28 mouse cellular contexts compared by ENCODE assay signal in genomic region chr10:8787221-8787620, GRCm38 (mm10).
DNase-seq lines count a peak whose midpoint lies in the region; ATAC-seq and TF ChIP-seq lines count a peak whose summit lies in the region.
"Had no signal": no experiment of that assay in that cellular context is flagged by ENCODE, and none has a peak within 500 bp of the region (broad histone marks: within the 10 kb centered on the region; RNA-seq: fewer than 3 reads in every experiment).

No protein-coding gene starts in this region.

- no peak overlapping the region for H3K4me2 ChIP-seq in liver, embryonic 12.5 days
- H3K4me2 ChIP-seq: embryonic facial prominence, embryonic 12.5 days; heart, embryonic 15.5 days; limb, embryonic 15.5 days; midbrain, embryonic 13.5 days had no signal

- H3K27me3 ChIP-seq in liver, adult 2 months (ENCODE audit: control insufficient read depth, insufficient read depth, low read length) = no peaks in the 10 kb centered on the region
- no peaks in the 10 kb centered on the region for H3K27me3 ChIP-seq in liver, embryonic 12.5 days (replicated peaks)
- H3K27me3 ChIP-seq in embryonic facial prominence, embryonic 10.5 days (replicated peaks; ENCODE audit: low read depth, poor library complexity, severe bottlenecking) = no peaks in the 10 kb centered on the region
- H3K27me3 ChIP-seq: CH12.LX; embryonic facial prominence, embryonic 12.5 days; heart, embryonic 15.5 days; limb, embryonic 15.5 days; midbrain, embryonic 13.5 days; Patski had no signal

- peak overlapping the region; percentile 89 for H3K27ac ChIP-seq in liver, adult 2 months (replicated peaks; ENCODE audit: insufficient read depth, low read depth, low read length)
- H3K27ac ChIP-seq in liver, embryonic 12.5 days = no peak overlapping the region
- H3K27ac ChIP-seq in embryonic facial prominence, embryonic 10.5 days (replicated peaks) = no peak overlapping the region; the same call in 1 of the 2 replicates
- H3K27ac ChIP-seq: embryonic facial prominence, embryonic 12.5 days; heart, embryonic 15.5 days; left cerebral cortex, adult 2 months; limb, embryonic 15.5 days; midbrain, embryonic 13.5 days had no signal

- no peak overlapping the region; the same call in 1 of the 2 replicates for H3K9ac ChIP-seq in liver, adult 2 months (ENCODE audit: low read depth, low read length)
- H3K9ac ChIP-seq in liver, embryonic 12.5 days = no peak overlapping the region
- H3K9ac ChIP-seq: embryonic facial prominence, embryonic 12.5 days; forebrain, postnatal 0 days; heart, embryonic 15.5 days; limb, embryonic 15.5 days; midbrain, embryonic 13.5 days had no signal

- DNase-seq in kidney, adult 11 months = peak; percentile 21
- no peak for DNase-seq in kidney, adult 18-20 months
- DNase-seq in liver, adult 2 months (ENCODE audit: extremely low read depth, low read depth, low spot score) = peak; percentile 90
- peak; percentile 50 for DNase-seq in kidney, postnatal 36 days
- DNase-seq in yolk sac, embryonic 10.5 days (ENCODE audit: low spot score) = peak; percentile 19
- no peak for DNase-seq in embryonic facial prominence, embryonic 10.5 days (ENCODE audit: low spot score)
- DNase-seq: adrenal gland, adult 2 months; B cell, adult 2 months; cerebellum, adult 11 months; cerebellum, adult 9-11 months; forebrain, postnatal 0 days; heart, postnatal 4 days; left cerebral cortex, postnatal 4 days; lung, adult 2 months; lung, postnatal 14 days; right cerebral cortex, postnatal 14 days; spleen, adult 18-20 months; thymus, postnatal 25 days had no signal

- no peak overlapping the region for H3K4me3 ChIP-seq in liver, adult 2 months (ENCODE audit: insufficient read depth, low read depth, low read length)
- H3K4me3 ChIP-seq in liver, embryonic 12.5 days = no peak overlapping the region
- H3K4me3 ChIP-seq in embryonic facial prominence, embryonic 10.5 days = no peak overlapping the region
- H3K4me3 ChIP-seq: embryonic facial prominence, embryonic 12.5 days; heart, embryonic 15.5 days; left cerebral cortex, adult 2 months; limb, embryonic 15.5 days; midbrain, embryonic 13.5 days had no signal

- no peak for TF ChIP-seq CTCF in liver, adult 2 months (IDR thresholded peaks at IDR 0.05; ENCODE audit: low read depth, low read length)

- H3K79me2 ChIP-seq in liver, adult 2 months (ENCODE audit: control insufficient read depth, insufficient read depth, low read length) = peaks cover 4% of the 10 kb centered on the region; the same call in 1 of the 2 replicates

- ATAC-seq in liver, embryonic 12.5 days = no peak
- ATAC-seq: forebrain, postnatal 0 days; hindbrain, embryonic 16.5 days; midbrain, embryonic 13.5 days; Patski had no signal

- peaks cover 19% of the 10 kb centered on the region for H3K4me1 ChIP-seq in liver, adult 2 months (ENCODE audit: control insufficient read depth, insufficient read depth, low read length)
- peaks cover 15% of the 10 kb centered on the region; the same call in 1 of the 2 replicates for H3K4me1 ChIP-seq in liver, embryonic 12.5 days
- H3K4me1 ChIP-seq in embryonic facial prominence, embryonic 10.5 days = peaks cover 34% of the 10 kb centered on the region

- no peaks in the 10 kb centered on the region for H3K9me3 ChIP-seq in liver, embryonic 12.5 days (replicated peaks)
- no peaks in the 10 kb centered on the region for H3K9me3 ChIP-seq in embryonic facial prominence, embryonic 10.5 days
- H3K9me3 ChIP-seq: embryonic facial prominence, embryonic 12.5 days; heart, embryonic 15.5 days; limb, embryonic 15.5 days; midbrain, embryonic 13.5 days had no signal

- no peak for TF ChIP-seq POLR2A in liver, adult 2 months (IDR thresholded peaks at IDR 0.05; ENCODE audit: extremely low read depth, insufficient read depth, low read length)

- WGBS in liver, adult 2 months = 6% methylated on average over 2 of the region's 2 CpGs
- WGBS in liver, embryonic 12.5 days (ENCODE audit: insufficient replicate concordance) = 73% methylated on average over 2 of the region's 2 CpGs
- WGBS in embryonic facial prominence, embryonic 10.5 days = 57% methylated on average over 2 of the region's 2 CpGs

- peaks cover 16% of the 10 kb centered on the region for H3K36me3 ChIP-seq in liver, adult 2 months (ENCODE audit: control insufficient read depth, insufficient read depth, low read length)
- H3K36me3 ChIP-seq in liver, embryonic 12.5 days = no peaks in the 10 kb centered on the region
- H3K36me3 ChIP-seq in embryonic facial prominence, embryonic 10.5 days (replicated peaks) = peaks cover 34% of the 10 kb centered on the region
- H3K36me3 ChIP-seq: G1E; heart, embryonic 15.5 days; midbrain, embryonic 13.5 days had no signal

Comparison
In these comparisons a context has a peak if more than half of its experiments do, and no peak if none do; other contexts are left out.
1. DNase-seq: peak in kidney, adult 11 months (single experiment), liver, adult 2 months (single experiment), kidney, postnatal 36 days (2 of 2) and yolk sac, embryonic 10.5 days (single experiment); none in kidney, adult 18-20 months (single experiment) and embryonic facial prominence, embryonic 10.5 days (single experiment).